Mouse (Mus musculus): ENCODE results near the gene Abtb2. TPM values are rescaled to one million over a fixed set of nuclear protein-coding genes. Genes with fewer than 3 reads are reported as not detected.

Gene Abtb2
- polyA plus RNA-seq, 1 experiment from 2014 or later, result 17.4 TPM

DNA sequence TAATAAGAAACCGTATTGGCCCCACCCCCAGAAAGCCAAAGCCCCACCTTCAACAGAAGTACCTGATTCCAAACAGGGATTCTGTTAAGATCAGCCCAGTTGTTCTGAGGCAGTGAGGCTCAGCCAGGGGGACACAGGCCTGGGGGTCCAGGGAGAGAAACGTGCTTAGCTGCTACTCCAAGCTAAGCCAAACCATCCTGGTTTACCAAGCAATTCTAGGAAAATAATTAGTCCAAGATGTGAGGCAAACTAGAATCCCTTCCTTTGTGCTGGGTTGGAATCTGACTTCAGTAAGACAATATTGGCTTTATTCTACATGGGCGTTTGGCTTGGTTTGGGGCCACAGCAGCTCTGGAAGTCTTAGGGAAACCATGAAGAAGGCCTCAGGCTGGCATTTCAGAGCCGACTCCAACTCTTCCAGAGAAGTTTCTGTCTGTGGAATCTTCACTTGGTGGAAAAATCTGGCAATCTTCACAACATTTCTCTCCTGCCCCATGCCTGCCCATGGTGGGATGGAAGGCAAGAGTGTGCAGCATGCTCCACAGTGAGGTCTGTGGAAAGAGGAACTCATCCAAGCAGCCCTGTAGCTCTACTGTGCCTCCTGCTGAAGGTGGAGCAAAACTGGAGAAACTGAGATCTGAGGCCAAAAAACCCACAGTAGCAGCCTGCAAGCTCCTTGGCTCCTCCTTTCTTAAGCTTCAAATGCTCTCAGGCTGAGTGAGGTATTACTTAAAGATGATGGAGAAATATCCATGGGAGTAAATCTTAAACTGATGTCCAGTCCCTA, 128.9 kb downstream of the Abtb2 start:
- Histone ChIP-seq H3K9ac (no peak overlapping the region), H3K27ac (peak overlapping the region; percentile 89), H3K27me3 (no peaks in the 10 kb centered on the region), H3K4me3 (no peak overlapping the region), H3K36me3 (no peaks in the 10 kb centered on the region), H3K4me1 (peaks cover 37% of the 10 kb centered on the region), H3K4me2 (no peak overlapping the region), H3K9me3 (no peaks in the 10 kb centered on the region)
- 22% methylated on average over 4 of the region's 4 CpGs for WGBS
- ATAC-seq (ENCODE audit: insufficient number of reproducible peaks, insufficient read depth, low FRiP score, low TSS enrichment, low read depth), result peak; percentile 75; the same call in 1 of the 2 replicates

DNA sequence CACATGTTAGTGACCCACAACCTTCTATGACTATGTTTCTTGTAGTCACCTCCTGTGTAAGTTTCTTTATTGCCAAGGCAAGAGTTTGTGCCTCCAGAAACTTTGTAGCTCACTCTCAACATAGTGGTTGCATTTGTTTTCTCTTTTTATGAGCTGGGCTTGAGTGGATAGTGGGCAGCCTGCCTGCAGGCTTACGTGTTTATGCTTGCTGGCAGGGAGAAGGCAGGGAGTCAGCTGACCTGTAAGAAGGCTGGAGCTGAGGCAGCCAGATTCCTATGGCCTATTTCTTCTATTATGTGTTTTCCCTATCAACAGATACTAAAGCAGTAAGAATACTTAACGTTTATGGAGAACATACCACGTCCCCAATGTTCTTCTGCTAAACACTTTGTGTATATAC, 130.1 kb downstream of the Abtb2 start:
- Histone ChIP-seq H3K27me3 (no peaks in the 10 kb centered on the region), H3K9ac (no peak overlapping the region), H3K27ac (peak overlapping the region; percentile 89; the same call in 1 of the 2 replicates), H3K36me3 (peaks cover 6% of the 10 kb centered on the region), H3K4me1 (peaks cover 33% of the 10 kb centered on the region), H3K9me3 (no peaks in the 10 kb centered on the region), H3K4me2 (no peak overlapping the region), H3K4me3 (no peak overlapping the region)
- WGBS, result 68% methylated on average over 3 of the region's 3 CpGs
- ATAC-seq (ENCODE audit: insufficient number of reproducible peaks, insufficient read depth, low FRiP score, low TSS enrichment, low read depth), result no peak

DNA sequence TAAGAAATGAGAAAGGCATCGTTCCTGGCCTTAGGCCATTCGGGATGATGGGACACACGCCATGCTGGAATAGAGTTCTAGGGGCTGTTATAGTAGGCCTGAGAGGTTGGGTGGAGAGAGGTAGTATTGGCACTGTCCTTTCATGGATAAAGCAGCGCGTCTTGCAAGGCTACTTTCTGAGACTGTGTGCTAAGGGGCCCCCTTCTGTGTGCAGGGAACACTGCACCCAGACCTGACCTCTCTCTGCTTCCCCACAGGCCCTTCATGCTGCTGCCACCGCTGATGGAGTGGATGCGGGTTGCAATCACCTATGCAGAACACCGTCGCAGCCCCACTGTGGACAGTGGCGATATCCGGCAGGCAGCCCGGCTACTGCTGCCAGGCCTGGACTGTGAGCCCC, 134.4 kb downstream of the Abtb2 start:
- Histone ChIP-seq H3K27me3 (no peaks in the 10 kb centered on the region), H3K4me1 (peaks cover 29% of the 10 kb centered on the region), H3K9ac (no peak overlapping the region), H3K4me3 (no peak overlapping the region), H3K27ac (no peak overlapping the region), H3K4me2 (no peak overlapping the region), H3K36me3 (peaks cover 43% of the 10 kb centered on the region), H3K9me3 (no peaks in the 10 kb centered on the region)
- 69% methylated on average over 12 of the region's 12 CpGs for WGBS
- ATAC-seq (ENCODE audit: insufficient number of reproducible peaks, insufficient read depth, low FRiP score, low TSS enrichment, low read depth), result no peak

DNA sequence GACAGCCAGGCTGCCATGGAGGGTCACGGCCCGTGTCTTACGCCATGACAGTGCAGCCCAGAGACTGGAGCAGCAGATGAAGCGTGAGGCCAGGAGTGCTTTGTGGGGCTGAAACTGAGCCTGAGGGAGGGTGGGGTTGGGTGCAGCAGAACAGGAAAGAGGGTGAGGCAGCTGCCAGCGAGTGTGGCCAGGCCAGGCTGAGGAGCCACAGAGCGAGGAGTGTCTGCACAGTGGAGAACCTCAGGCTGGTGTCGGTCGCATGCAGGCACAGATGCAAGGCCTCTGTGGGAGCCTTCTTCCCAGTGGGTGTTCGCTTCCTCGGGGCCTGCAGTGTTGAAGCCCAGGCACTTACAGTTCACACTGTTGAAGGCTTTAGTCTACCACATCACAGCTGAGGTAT, 137.2 kb downstream of the Abtb2 start:
- H3K4me3 ChIP-seq, result no peak overlapping the region
- no peak for ATAC-seq (ENCODE audit: insufficient number of reproducible peaks, insufficient read depth, low FRiP score, low TSS enrichment, low read depth)
- WGBS, result 71% methylated on average over 10 of the region's 10 CpGs
- peak overlapping the region; percentile 57 for H3K27ac ChIP-seq
- H3K27me3 ChIP-seq, result no peaks in the 10 kb centered on the region
- H3K4me2 ChIP-seq, result no peak overlapping the region
- H3K9ac ChIP-seq, result no peak overlapping the region
- H3K9me3 ChIP-seq, result no peaks in the 10 kb centered on the region
- H3K36me3 ChIP-seq, result peaks cover 63% of the 10 kb centered on the region
- H3K4me1 ChIP-seq, result peaks cover 36% of the 10 kb centered on the region

DNA sequence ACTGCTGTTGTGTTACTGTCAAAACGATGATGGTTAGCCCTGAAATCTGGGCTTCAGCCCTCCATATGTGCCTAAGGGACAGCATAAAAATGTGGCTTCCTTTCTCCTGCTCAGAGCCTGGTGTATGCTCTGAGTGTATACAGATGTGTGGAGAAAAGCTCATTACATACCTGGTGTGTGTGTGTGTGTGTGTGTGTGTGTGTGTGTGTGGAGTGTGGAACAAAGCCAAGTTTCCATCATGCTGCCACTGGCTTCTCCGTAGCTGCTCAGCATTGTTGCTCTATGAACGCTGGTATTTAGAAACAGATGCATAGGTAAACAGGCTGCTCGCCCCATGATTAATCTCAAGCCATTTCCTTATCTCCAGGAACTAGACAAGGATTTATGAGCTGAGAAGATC, 137.8 kb downstream of the Abtb2 start:
- no peaks in the 10 kb centered on the region for H3K27me3 ChIP-seq

DNA sequence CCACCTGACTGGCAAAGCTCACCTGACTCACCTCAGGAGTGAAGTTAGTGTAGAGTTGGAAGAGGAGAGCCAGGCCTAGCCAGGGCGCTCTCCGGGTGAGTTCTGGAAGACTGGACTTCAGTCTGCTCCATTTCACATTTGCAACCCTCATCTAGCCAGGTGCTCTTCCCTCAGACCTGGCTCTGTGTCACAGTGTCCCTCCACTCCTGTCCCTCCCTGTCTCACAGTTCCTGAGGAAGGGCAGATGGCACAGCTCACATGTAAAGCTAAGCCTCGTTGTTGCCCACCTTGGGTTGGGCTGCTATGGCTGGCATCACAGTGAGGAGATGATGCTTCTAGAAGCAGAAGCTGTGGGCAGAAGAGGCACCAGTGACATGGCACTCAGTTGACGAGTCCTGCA, 139.7 kb downstream of the Abtb2 start:
- Histone ChIP-seq H3K4me3 (no peak overlapping the region), H3K27ac (peak overlapping the region; percentile 65), H3K27me3 (no peaks in the 10 kb centered on the region), H3K4me2 (no peak overlapping the region), H3K4me1 (peaks cover 27% of the 10 kb centered on the region), H3K9ac (no peak overlapping the region), H3K36me3 (peaks cover 85% of the 10 kb centered on the region), H3K9me3 (no peaks in the 10 kb centered on the region)
- no peak for ATAC-seq (ENCODE audit: insufficient number of reproducible peaks, insufficient read depth, low FRiP score, low TSS enrichment, low read depth)
- WGBS, result 84% methylated on average over 4 of the region's 4 CpGs

More for the DNA sequence above, 137.8 kb downstream of the Abtb2 start:
- H3K36me3 ChIP-seq, result peaks cover 68% of the 10 kb centered on the region
- no peak overlapping the region for H3K4me2 ChIP-seq
- no peak overlapping the region for H3K4me3 ChIP-seq
- no peak overlapping the region for H3K9ac ChIP-seq
- H3K4me1 ChIP-seq, result peaks cover 36% of the 10 kb centered on the region
- ATAC-seq (ENCODE audit: insufficient number of reproducible peaks, insufficient read depth, low FRiP score, low TSS enrichment, low read depth), result no peak
- no peaks in the 10 kb centered on the region for H3K9me3 ChIP-seq
- H3K27ac ChIP-seq, result peak overlapping the region; percentile 57
- 58% methylated on average over 4 of the region's 4 CpGs for WGBS

DNA sequence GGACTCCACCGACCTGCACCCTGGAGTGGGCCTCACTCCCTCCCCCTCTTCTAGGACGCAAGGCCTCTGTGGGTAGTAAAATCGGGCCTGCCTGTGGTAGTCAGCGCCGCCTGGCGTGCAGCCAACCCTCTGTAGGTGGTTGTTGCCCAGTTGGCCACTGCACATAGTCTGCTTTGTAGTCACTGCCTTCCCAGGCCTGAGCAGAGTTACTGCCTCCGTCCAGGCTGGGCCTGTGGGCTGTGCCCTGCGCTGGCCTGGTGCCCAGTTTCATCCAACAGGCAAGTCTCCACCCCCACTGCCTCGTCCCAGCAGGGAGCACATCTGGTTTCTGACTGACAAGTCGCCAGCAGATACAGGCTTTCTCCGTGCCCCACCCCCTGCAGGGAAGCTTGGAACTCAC, 140.1 kb downstream of the Abtb2 start:
- Histone ChIP-seq H3K4me1 (peaks cover 27% of the 10 kb centered on the region), H3K9me3 (no peaks in the 10 kb centered on the region), H3K4me3 (no peak overlapping the region), H3K36me3 (peaks cover 85% of the 10 kb centered on the region), H3K9ac (0 out of 2 replicates have a peak overlapping the region, but pooled peaks have one; percentile 27), H3K27me3 (no peaks in the 10 kb centered on the region), H3K27ac (peak overlapping the region; percentile 65), H3K4me2 (no peak overlapping the region)
- ATAC-seq (ENCODE audit: insufficient number of reproducible peaks, insufficient read depth, low FRiP score, low TSS enrichment, low read depth), result peak; percentile 21; the same call in 1 of the 2 replicates
- 39% methylated on average over 11 of the region's 11 CpGs for WGBS

DNA sequence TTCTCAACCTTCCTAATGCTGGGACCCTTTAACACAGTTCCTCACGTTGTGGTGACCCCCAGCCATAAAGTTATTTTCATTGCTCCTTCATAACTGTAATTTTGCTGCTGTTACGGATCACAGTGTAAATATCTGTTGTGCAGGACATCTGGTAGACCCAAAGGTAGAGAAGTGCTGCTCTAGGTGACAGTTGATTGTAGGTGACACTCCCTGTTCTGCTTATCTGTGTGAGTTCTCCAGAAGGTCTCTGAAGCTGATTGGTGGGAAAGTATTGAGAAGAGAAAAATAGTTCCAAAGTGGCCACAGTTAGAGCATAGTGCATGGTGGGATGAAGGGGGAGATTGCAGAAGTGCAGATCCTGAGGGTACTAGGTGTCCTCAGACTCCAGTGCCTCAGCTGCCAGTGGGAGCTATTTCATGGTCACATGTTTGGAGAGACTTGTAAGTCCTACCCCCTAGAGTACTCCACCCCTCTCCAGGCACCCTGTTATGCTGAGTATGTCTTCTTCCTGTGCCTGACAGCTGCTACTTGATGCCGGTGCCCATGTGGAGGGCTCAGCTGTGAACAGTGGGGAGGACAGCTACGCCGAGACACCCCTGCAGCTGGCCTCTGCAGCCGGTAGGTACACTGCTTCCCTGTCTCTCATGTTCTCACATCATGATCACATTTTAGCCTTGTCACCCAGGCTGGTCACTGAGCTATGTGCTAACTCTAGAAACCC, 141.1 kb downstream of the Abtb2 start:
- Histone ChIP-seq H3K27ac (no peak overlapping the region), H3K9me3 (no peaks in the 10 kb centered on the region), H3K4me1 (peaks cover 27% of the 10 kb centered on the region), H3K36me3 (peaks cover 84% of the 10 kb centered on the region), H3K9ac (no peak overlapping the region), H3K4me2 (no peak overlapping the region), H3K4me3 (no peak overlapping the region), H3K27me3 (no peaks in the 10 kb centered on the region)
- no peak for ATAC-seq (ENCODE audit: insufficient number of reproducible peaks, insufficient read depth, low FRiP score, low TSS enrichment, low read depth)
- WGBS, result 85% methylated on average over 6 of the region's 6 CpGs

DNA sequence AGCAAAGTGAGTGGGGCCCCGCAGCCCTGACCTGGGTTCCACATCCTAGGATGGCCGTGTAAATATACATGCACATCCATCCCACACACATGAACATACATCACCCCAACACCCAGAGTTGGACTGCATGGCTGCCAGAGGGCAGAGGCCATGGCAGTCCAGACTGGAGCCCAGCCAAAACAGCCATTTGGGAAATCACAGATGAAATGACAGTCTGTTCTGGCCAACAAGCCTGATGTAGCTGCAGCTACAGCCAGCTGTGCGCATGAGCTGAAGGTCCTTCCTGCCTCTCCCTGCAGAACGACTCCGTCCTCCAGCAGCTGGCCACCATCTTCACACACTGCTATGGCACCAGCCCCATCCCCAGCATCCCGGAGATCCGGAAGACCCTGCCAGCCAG, 144.7 kb downstream of the Abtb2 start:
- Histone ChIP-seq H3K4me3 (no peak overlapping the region), H3K36me3 (peaks cover 88% of the 10 kb centered on the region), H3K9me3 (no peaks in the 10 kb centered on the region), H3K27ac (no peak overlapping the region), H3K4me1 (peaks cover 12% of the 10 kb centered on the region), H3K4me2 (no peak overlapping the region), H3K9ac (no peak overlapping the region), H3K27me3 (no peaks in the 10 kb centered on the region)
- WGBS, result 92% methylated on average over 7 of the region's 7 CpGs
- ATAC-seq (ENCODE audit: insufficient number of reproducible peaks, insufficient read depth, low FRiP score, low TSS enrichment, low read depth), result no peak

DNA sequence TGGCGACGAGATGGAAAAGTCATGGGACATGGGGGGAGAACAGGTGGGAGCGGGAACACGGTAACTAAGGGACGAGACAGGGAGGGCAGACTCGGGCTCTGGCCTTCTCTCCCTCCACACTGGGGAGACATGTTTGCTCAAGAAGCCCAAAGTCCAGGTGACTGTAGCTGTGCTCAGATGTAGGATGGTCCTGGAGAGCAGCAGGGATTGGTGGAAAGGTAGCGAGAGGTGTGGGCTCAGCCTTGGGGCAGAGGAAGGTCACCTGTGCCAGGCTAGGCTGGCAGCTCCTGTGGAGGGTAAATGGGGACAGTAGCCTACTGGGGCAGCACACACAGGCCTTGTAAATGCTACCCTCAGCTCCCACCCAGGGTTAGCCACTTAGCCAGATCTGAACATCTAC, 147.7 kb downstream of the Abtb2 start:
- peaks cover 96% of the 10 kb centered on the region for H3K36me3 ChIP-seq
- H3K27me3 ChIP-seq, result no peaks in the 10 kb centered on the region
- 89% methylated on average over 7 of the region's 7 CpGs for WGBS
- no peak for ATAC-seq (ENCODE audit: insufficient number of reproducible peaks, insufficient read depth, low FRiP score, low TSS enrichment, low read depth)
- no peak overlapping the region for H3K4me2 ChIP-seq
- H3K9me3 ChIP-seq, result no peaks in the 10 kb centered on the region
- H3K4me3 ChIP-seq, result no peak overlapping the region
- no peak overlapping the region for H3K27ac ChIP-seq
- no peak overlapping the region for H3K9ac ChIP-seq
- no peaks in the 10 kb centered on the region for H3K4me1 ChIP-seq

DNA sequence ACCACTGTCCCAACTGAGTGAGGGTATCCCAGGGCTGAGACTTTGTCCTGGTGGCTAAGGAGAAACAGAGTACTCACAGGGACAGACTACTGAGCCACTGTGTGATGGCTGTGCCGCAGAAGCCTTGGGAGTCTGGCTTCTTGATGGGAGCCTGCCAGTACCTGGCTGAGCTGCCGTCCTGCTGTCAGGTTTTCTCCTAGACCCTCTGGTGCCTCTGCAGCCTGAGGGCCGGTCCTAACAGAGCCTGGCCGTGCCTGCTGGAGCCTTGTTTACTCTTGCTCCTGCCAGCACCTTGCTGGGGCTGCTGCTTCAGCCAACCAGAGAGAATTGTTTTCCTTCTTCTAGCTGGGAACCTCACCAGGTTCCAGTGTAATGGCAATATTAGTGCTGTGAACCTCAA, 148.3 kb downstream of the Abtb2 start:
- Histone ChIP-seq H3K27ac (no peak overlapping the region), H3K36me3 (peaks cover 92% of the 10 kb centered on the region), H3K4me2 (no peak overlapping the region), H3K4me1 (no peaks in the 10 kb centered on the region), H3K9ac (no peak overlapping the region), H3K27me3 (no peaks in the 10 kb centered on the region), H3K4me3 (no peak overlapping the region), H3K9me3 (no peaks in the 10 kb centered on the region)
- WGBS, result 59% methylated on average over 4 of the region's 4 CpGs
- no peak for ATAC-seq (ENCODE audit: insufficient number of reproducible peaks, insufficient read depth, low FRiP score, low TSS enrichment, low read depth)
